Mouse (Mus musculus) cerebellum, postnatal 10 days (tissue): ENCODE data around the gene Pde3a.

Experiments used
- DNase-seq, 2 experiments: peaks; one replicate each; pipeline ENCODE4 v3.0.0; 2021; ENCODE audit warnings: mixed read lengths in 2 of 2

Pde3a gene

DNA sequence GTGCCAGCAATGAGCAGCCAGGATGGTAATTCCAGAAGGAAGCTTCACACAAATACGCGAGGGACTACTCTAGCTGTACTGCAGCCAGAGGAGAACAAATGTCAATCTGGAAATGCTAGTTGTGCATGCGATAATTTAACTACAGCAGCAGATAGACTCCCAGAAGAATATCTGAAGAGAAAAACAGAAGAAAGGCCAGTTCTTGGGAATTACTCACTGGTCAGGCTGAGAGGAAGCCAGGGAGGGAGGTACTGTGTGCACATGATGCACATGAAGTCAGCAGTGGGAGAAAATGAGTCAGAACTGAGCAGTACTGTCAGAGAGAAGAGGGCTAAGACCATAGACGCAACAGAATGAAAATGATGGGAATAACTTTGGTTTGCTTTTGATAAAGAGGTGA, 159.7 kb downstream of the Pde3a start:
- peak; percentile 46 to 56 for DNase-seq

DNA sequence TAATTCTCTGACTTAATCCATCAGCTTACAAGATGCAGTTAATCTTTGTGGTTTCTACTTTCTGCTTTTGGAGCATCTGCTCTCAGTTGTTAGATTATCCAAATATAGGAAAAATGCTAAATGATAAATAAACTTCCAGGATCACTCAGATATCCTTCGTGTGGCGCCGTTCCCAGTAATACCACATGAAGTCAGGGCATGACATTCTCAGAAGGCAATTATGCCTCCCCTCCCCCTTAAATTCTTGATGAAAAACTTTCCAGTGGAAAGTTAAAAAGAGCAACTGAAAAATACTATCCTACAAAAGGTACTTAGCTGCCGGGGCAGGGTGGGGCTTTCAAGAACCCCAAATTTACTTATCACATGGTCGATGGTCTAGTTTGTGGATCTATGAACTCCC, 161.8 kb downstream of the Pde3a start:
- no peak for DNase-seq

DNA sequence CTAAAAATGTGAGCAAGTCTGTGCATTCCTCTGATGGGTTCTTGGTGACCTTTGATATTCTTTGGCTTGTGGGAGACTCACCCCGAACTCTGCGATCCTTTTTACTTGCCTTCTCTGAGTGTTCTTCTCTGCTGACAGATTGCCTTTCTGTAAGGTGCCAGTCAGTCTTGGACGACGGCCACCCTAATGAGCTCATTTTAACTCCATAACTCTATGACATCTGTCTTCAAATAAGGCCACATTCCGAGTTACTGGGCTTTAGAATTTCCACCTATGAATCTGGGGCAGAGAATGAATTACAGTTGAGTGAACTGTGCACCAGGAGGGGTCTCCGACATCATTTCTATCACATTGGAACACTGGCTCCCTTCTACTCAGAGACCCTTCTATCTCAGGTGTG, 176.0 kb downstream of the Pde3a start:
- DNase-seq = peak; percentile 68 to 77

DNA sequence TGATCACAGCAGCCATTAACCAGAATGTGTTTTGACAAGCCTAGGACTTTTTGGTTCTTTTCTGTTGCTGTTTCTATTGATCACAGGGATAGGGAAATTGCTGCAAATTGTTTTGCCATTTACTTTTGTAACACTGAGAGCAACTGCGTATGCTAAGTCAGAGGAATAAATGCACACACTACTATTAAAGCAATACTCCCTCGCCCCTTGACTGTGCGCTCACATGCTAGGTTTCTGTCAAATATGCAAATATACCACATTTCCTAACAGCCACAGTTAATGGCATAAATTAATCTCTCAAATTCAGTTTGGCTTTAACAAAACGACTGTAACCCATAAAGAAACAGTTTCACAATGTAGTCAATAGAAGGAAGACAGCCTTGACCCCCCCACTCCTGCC, 179.5 kb downstream of the Pde3a start:
- no peak for DNase-seq

DNA sequence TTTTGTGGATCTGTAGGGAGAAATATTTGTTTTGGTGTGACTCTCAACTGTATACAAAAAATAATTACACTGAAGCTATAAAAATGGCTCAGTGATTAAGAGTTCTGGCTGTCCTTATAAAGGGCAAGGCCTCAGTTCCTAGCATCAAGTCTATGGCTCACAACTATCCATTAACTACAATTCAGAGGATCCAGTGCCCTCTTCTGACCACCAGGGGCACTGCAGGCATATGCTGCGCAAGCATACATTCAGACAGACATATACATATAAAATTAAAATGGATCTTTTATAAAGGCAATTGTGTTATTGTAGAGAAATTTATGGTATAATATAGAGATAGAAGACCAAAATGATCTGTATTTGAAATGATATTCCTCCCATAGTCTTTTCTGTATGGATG, 181.1 kb downstream of the Pde3a start:
- peak; percentile 22 to 37 for DNase-seq

DNA sequence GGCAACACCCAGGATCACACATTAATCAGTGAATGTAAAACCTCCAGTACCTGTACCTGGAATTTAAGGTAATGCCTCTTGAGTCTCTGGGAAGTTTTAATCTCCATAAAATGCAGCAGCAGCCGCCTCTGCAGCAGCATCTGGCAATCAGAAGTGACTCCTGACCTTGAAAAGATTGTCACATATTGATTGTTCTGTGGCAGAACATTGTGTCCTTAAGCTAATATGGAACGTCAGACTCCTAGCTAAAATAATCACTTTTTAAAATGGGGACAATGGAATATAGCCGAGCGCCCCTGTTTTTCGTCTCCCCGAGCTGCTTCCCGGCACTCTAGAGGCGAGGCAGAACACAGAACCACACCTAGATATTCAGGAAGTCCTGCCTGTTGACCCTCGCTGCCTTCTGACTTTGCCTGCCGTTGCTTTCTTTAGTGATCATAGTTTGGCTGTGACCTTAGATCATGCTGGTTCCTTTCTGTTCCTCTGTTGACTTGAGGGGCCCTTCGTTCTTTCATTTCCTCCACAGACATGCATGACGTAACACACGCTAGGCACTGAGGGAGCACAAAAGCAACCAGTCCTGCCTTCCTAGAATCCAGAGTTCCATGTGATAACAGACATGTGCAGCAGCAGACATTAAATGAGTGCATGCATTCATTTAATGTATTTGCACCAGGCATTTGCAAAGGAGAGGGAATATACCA, 183.4 kb downstream of the Pde3a start:
- DNase-seq = no peak

DNA sequence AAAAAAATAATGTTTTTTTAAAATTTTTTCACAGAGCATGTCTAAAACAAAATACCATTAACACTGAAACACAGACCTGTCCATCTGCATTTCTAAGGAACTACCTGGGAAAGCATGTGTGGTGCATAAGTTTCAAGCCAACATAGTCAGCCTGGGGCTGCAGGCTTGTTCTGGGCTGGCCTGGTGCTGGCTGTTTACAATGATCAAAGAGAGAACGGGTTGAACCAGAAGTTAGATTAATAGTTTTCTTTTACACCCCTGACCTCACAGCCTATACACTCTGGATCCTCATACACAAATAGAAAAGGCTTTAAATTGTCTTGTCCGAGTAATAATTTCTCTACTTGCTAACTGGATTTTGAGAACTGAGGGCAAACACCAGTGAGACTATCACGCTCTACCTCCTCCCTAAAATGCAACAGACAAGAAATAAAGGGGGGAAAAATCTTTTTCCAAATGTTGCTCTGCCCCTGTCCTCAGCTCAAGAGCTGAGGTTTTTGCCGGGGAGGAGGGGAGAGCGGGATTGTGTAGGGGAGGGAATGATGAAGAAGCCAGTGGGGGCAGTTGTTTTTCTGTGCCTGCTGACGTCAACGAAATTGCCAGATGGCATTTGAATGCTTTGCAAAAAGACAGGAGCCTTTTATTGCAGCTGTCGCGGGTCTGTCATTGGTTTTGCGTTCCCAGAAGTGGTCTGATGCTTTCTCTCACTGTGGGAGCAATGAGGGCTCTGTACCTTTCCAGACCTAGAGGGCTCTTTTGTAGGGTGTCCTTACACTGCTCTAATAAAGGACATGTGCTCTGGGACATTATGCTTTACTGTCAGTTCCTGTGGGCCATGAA, 185.1 kb downstream of the Pde3a start:
- DNase-seq = peak; percentile 62 to 69

DNA sequence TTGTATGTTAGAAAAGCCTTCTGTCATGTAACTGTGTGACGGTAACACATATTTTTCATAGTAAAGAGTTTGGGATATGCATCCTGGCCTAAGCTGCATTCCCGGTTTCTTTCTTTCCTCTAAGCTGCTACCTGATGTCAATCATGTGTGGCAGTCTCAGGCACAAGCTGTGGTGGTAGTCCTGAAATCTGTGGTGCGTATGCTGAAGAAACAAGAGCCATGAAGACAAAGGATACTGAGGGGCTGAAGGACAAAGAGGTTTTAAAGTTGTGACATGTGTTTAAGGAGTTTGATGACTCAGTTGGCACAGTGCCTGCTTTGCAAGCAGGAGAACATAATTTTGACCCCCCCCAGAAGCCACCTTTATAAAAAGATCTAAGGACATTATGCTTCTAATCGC, 186.1 kb downstream of the Pde3a start:
- no peak for DNase-seq

DNA sequence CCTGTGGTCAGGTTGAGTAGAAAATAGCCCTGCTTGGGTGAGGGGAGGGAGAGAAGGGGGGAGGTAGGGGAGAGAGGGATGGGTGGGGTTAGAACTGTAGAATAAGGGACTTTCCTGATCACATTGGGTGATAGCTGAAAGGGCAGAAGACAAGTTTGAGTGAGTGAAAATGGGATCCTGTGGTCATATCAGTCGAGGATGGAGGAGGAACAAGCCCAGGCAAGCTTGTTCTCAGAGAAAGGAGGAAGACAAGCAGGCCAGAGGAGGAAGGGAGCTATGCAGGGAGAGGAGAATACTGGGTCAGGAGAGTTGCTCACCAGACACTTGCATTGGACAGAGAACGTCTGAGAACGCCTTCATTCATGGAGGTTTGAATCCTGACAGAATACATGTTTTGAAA, 190.9 kb downstream of the Pde3a start:
- DNase-seq = no peak

DNA sequence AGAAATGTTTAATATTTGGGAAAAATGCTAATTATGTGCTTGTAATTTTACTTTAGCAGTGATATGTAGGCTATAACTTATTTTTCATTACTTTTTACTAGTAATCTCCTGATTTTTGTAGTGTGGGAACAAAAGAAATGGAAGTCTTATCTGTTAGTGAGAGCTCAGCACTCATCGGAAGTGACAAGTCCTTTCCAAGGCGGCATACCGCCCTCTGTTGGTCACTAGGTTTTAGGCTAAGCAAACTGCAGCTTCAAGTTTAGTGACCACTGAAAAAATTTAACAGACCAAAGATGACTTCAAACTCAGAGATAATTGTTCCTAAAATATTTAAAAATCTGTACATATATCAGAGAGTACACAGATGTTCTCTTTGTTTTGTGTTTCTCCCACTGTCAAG, 198.5 kb downstream of the Pde3a start:
- peak; percentile 90 to 93 for DNase-seq

DNA sequence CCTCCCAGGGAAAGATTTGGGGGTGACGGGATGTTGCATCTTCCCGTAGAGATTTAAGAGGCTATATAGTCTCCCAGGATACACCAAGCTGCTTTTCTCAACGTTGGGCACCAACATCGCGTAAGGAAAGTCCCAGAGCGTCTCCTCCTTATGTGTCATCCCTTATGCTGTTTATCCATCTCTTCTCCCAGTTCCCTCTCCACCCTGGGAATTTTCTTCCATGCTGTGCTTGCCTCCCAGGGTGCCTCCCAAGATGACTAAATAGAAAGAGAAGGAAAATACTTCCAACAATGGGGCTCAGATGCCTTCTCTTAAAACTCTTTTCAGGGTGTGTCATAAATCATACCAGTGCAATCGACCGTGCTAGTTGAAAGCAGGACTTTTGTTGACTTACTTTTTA, 199.8 kb downstream of the Pde3a start:
- no peak for DNase-seq

DNA sequence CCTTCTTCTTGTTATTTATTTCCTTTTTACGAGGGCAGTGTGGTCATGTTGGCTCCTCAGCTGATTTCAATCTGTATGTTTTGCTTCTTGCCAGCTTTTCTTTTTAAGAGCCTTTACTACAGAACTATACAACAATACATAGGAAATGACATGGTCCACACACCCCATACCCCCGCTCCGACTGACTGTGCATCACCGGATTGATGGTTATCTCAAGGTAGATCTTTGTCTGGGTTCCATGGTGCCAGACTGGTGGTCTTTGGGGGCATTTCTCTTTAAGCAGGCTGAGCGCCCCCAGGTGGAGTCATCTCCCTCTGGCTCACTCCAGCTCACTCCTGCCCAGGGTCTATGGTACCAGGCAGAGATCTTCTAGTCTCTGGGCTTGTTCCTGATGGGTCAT, 206.3 kb downstream of the Pde3a start:
- peak in 1 of 2 experiments; percentile 7 for DNase-seq

DNA sequence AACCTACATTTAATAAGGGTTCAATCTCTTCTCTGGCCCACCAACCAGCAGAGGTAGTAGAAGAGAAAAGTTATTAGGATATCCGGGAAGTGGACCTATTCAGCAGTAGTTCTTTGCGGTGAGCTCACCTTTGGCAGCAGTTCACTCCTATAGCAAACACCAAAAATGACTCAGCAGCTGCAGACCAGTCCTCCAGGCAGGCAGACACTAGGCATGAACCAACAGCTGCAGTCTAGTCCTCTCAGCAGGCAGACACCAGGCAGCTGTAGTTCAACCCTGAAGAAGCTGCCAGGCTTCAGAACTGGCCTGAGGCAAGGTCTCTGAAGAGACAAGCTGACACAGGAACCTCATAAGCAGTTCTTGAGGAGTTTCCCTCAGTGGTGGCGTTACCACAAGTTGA, 207.5 kb downstream of the Pde3a start:
- no peak for DNase-seq

DNA sequence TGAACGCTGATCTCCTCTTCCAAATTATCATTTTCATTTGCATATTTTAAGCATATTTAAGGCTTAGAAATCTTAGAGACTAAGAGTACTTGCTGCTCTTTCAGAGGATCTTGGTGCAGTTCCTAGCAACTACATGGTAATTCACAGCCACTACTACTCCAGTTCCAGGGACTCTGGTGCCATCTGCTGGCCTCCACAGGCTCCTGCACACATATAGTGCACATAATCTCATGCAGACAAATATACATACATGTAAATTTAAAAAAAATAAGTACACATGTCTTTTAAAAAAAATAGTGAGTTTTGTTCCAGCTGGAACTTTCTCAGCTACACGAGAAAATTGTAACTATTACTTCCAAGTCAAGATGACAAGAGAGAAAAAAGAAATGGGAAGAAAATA, 221.2 kb downstream of the Pde3a start:
- no peak for DNase-seq

DNA sequence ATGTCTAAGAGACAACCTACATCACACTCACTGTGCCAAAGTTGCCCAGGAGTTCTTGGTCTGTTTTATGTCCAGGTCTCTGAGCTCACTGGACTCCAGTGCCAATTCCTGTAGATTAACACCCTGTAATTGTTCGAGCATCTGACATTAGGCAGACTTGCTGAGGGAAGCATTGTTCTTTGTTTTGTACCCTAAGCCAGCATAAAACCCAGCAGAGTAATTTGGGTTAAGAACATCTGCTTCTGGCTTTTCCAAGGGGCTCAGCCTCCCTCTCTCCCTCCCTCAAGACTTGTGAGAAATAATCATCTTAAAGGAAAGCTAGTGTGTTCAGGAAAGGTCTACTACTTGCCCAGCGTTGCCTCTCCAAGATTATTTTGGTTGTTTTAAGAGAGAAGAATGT, 225.2 kb downstream of the Pde3a start:
- no peak for DNase-seq

DNA sequence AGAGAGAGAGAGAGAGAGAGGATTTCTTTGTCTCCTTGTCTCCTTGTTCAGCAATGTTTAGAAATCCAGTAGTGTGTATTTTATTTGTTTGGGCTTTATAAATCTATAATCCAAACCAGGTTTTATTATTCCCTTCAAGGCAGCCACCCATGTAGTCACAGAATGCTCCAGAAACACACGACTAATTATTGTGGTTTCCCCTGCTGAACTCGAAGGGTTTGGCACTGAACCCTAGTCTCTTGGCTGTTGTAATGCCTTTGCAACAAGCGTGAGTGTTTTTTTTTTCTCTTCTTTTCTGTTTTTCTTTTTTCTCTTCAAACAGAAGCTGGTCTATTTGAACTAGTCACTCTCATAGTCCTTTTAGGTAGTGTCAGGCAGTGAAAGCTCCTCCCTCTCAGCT, 225.6 kb downstream of the Pde3a start:
- DNase-seq = peak in 1 of 2 experiments; percentile 6

DNA sequence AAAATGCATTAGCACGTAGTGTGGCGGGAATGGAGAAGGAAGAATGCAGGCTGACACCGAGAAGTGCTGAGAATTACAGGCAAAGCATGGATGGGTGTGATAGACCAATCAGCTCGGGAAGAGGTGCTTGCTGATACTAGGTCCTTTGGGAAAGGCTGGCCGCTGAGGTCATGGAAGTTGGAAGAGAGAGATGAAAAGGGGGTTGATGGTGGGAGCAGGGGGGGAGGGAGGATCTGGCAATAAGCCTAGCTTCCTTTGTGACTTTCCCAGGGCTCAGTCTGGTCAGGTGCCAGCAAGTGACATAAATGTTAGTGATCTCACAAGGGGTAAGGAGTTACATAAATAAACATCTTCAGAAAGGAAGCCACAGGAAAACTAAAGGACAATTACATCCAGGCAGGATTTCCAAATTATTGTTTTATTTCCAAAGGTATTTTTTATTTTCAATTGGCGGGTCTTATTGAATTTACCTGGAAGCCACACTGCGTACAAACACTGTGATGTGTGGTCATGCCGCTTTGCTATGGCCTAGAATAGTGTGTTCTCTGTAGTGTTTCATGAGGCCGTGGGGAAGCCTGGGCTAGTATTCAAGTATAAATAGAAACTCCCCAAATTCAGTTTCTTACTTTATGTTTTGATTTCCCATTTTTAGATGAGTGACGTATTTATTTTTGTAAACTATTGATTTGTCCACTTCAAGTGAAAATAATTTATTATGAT, 236.4 kb downstream of the Pde3a start:
- peak; percentile 21 to 40 for DNase-seq

DNA sequence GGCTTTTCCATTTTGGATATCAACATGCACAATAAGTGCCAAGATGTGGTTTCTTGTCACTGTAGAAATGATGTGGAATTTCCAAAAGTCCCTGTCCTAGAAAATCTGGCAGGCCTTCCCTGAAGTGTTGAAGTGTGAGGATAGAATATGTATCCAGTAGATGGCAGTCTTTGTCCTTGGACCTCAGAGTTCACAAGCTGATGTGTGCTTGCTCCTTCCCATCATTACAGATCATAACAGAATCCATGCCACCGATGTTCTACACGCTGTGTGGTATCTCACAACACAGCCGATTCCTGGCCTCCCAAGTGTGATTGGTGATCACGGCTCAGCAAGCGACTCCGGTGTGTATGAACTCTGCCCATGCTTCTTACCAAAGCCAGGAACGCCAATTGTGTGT, 238.2 kb downstream of the Pde3a start:
- DNase-seq = peak; percentile 32 to 63

DNA sequence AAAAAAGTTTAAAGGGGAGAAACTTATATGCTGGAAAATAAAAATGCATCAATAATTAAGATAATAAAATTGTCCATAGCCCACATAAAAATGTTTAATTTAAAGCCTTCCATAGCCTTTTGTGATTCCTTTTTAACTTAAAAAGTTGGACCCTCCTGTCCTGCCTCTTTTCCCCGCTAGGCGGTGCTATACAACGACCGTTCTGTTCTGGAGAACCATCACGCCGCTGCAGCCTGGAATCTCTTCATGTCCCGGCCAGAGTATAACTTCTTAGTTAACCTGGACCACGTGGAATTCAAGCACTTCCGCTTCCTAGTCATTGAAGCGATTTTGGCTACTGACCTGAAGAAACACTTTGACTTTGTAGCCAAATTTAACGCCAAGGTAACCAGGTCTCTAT, 239.6 kb downstream of the Pde3a start:
- peak; percentile 74 to 81 for DNase-seq

DNA sequence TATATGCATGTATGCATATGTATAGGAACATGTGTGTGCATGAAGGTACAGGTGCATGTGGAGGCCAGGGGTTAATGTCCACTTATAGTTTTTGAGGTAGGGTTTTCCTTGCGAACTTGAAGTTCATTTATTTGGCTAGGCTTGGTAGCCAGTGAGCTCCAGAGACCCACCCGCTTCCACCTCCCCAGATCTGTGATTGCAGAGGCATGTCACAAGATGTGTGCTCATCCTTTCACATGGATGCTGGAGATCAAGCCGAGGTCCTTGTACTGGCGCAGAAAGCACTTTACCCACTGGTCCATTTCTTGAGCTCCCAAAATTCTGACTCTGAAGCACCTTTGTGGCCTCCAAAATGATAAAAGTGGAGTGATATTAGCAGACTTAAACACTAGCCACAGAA, 245.8 kb downstream of the Pde3a start:
- DNase-seq = no peak

DNA sequence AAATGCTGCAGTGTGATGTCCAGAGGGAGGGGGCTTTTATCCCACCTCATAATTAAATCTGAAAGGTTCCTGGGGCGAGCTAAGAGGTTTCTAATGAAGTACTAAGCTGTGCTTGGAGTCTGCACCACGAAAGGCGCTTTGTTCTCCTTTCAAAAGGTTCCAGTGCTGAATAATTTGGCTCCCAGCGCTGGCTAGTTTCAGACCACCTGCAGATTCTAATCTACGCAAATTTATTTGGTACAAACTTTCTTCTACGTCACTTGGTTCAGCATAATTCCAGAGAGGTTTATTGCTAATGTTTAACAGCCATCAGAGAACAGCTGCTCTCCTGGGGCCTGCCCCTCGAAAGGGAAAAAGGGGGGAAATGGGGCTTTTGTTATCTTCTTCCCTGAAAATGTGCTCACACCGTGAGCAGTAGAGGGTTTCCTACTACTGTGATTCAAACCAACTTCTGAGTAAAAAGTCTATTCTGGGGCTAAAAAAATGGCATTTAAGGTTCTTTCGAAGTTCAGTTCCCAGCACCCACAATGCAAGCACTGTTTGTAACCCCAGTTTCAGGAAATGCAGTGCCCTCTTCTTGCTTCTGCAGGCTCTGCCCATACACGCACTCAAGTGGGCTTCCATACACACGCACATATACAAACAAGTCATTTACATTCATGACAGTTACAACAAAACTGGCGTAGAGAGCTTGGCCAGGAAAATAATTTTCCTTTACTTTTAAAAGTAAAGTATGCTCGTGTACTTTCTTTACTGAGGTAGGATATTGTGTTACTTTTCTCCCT, 246.8 kb downstream of the Pde3a start:
- peak; percentile 17 to 20 for DNase-seq

DNA sequence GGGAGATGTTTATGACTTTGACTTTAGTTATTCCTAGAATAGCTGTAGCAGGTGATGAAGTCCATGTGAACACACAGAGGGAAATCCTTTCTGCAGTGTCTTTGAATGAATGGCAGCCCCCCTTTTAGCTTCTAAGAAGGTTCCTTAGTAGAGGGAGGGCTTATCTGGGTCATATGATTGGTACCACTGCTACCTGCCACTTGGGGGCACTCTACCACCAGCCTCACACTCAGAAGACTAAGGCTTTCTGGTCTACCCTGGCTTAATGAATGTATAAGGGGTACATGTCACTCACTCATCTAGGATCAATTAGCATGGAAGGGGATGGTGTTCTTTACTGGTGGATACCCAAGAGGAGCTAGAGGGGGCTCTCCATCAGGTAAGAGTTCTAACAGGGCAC, 250.4 kb downstream of the Pde3a start:
- no peak for DNase-seq

DNA sequence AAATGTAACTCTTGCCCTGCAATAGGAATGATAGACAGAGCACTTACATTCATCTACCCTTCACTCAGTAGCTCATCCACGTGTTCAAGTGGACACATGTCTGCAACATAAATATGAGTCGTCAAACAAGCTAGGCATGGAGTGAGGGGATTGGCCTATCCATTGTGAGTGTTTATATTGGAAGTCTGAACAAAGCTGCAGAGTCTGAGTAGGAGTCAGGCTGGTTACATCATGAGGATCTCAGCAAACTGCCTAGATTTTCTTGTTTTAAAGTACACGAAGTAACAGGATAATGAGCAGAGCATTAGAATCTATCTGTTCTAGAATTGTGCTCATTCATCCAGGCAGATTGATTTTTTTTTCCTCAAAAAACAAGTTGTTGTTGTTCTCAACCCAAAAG, 252.1 kb downstream of the Pde3a start:
- no peak for DNase-seq
